Mouse (Mus musculus) hindbrain, embryonic 12.5 days (tissue): Measurements from ENCODE around the gene Rhod. TPM values are rescaled to one million over a fixed set of nuclear protein-coding genes. Genes with fewer than 3 reads are reported as not detected.

Experiments used
- ATAC-seq: fragments of 200-750 bp; cut with Nextera tagmentation; 2 replicates; pipeline ENCODE4 v1.8.0; 2017; ENCODE audit warnings: moderate TSS enrichment; ENCODE audit not compliant: low FRiP score
- H3K27ac ChIP-seq: fragments of 300-500 bp; sonication (generic); 2 replicates; pipeline ENCODE4 v1.5.1; 2016; ENCODE audit warnings: mild to moderate bottlenecking
- H3K27me3 ChIP-seq: fragments of 300-500 bp; sonication (generic); 2 replicates; pipeline ENCODE4 v1.6.1; 2016; ENCODE audit warnings: mild to moderate bottlenecking
- H3K36me3 ChIP-seq: fragments of 300-500 bp; sonication (generic); 2 replicates; pipeline ENCODE4 v1.6.1; 2016; ENCODE audit warnings: mild to moderate bottlenecking
- H3K4me1 ChIP-seq: fragments of 300-500 bp; sonication (generic); 2 replicates; pipeline ENCODE4 v1.6.1; 2016
- H3K4me2 ChIP-seq: fragments of 300-500 bp; sonication (generic); replicated peaks from 2 replicates; pipeline ENCODE4 v1.6.1; 2016; ENCODE audit warnings: mild to moderate bottlenecking
- H3K4me3 ChIP-seq: fragments of 300-500 bp; sonication (generic); 2 replicates; pipeline ENCODE4 v1.5.1; 2016; ENCODE audit warnings: mild to moderate bottlenecking
- H3K9ac ChIP-seq: fragments of 300-500 bp; sonication (generic); 2 replicates; pipeline ENCODE4 v1.6.1; 2016; ENCODE audit warnings: mild to moderate bottlenecking, moderate library complexity
- H3K9me3 ChIP-seq: fragments of 300-500 bp; sonication (generic); replicated peaks from 2 replicates; pipeline ENCODE4 v1.6.1; 2016; ENCODE audit warnings: mild to moderate bottlenecking
- WGBS: fragments of 180-500 bp; shearing (Covaris S2); methylation state at CpG from one replicate; pipeline ENCODE4 v1.1.7; 2016; 5-methylcytosine and 5-hydroxymethylcytosine counted together
- polyA plus RNA-seq: library from polyadenylated mRNA; unstranded; fragments of >200 nt; fragmentation: Nextera tagmentation; extraction: Ambion mirVana; gene quantifications from 2 replicates; pipeline ENCODE4 v1.2.1, GENCODE M21; 2016

Gene Rhod
- polyA plus RNA-seq, 1 experiment from 2014 or later = 15.3 TPM

DNA sequence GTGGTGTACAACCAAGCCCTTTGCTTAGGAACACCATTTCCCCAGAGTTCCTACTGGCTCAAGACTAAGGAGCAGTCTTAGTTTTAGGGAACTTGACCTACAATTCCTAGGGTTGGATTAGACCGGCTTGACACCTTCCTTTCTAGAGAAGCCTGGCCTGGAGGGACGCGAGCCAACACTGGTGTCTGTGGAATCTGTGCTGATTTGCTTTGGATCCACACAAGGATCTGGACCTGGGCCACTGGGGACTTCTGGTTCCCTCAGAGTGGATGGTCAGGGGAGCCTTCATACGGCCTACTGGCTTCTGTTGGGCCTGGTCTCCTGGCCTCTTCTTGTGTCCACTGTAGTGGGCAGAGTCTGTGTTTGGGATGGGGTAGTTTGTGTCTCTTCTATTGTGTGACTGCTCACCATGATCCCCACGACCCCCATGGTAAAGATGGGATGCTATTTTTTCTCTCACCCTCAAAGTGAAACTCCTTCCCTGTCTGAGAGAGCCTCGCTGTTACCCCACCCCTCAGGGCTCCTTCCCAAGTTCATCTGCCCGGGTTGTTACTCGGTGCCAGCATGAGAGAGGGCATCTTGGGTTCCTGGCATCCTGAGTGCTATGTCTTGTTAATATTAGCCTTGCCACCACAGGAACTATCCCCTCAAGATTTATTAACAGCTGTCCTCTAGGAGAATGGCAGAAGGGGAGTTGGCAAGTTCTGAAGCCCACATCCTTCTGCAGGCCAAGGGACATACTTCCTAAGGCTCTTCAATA lies 7.6 kb upstream of the Rhod start:
- Histone ChIP-seq H3K36me3 (no peaks in the 10 kb centered on the region), H3K4me1 (peaks cover 2% of the 10 kb centered on the region; the same call in 1 of the 2 replicates), H3K27ac (no peak overlapping the region), H3K4me3 (no peak overlapping the region), H3K4me2 (no peak overlapping the region), H3K9me3 (no peaks in the 10 kb centered on the region), H3K27me3 (no peaks in the 10 kb centered on the region), H3K9ac (no peak overlapping the region)
- 89% methylated on average over 8 of the region's 8 CpGs for WGBS
- no peak for ATAC-seq

DNA sequence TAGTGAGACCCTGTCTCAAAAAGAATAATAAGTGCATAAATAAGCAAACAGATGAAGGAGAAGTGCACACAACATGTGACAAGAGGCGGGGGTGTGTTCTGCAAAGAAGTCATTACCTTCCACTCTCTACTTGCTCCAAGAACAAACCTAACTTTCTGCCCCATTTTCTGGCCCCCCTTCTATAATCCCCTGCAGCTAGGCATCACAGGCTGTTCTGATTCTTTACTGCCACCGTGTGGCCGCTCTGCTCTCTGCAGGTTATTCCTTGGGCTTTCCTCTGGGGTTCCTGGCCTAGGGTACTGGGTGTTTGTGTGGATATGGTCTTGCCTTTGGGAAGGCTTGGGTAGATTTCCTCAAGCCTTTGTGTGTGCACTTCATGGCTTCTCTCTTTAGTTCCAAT lies 3.2 kb upstream of the Rhod start:
- H3K4me1 ChIP-seq = peaks cover 17% of the 10 kb centered on the region
- H3K27ac ChIP-seq = no peak overlapping the region
- WGBS = 9% methylated on average over 3 of the region's 3 CpGs
- peaks cover 36% of the 10 kb centered on the region for H3K27me3 ChIP-seq
- no peaks in the 10 kb centered on the region for H3K36me3 ChIP-seq
- H3K9ac ChIP-seq = no peak overlapping the region
- H3K4me2 ChIP-seq = no peak overlapping the region
- no peaks in the 10 kb centered on the region for H3K9me3 ChIP-seq
- 0 out of 2 replicates have a peak, but pooled peaks have one; percentile 8 for ATAC-seq
- H3K4me3 ChIP-seq = no peak overlapping the region

DNA sequence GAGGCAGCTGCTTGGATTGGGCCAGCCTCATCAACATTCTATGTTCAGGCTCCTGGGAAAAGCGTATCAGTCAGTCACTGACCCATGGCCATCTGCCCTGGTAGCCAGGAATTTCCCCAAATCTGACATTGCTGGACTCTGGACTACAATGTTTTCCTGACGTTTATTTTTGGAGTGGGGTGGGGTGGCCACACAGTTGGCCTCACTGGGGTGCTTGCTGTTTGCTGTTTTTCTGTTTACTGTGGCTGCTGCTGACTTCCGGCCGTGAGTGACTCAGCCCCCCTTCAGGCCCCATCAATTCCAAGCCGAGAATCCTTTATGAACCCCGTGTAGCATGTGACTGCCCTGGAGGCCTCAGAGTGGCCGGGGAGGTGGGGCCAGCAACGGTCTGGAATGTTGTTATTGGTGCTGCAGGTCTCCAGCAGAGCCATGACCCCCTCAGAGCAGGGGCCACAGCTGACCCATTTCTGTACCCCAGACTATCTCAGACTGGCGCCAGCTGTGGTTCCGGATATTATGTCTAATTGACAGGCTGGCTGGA lies 2.5 kb upstream of the Rhod start:
- peaks cover 17% of the 10 kb centered on the region for H3K4me1 ChIP-seq
- H3K36me3 ChIP-seq = no peaks in the 10 kb centered on the region
- H3K27me3 ChIP-seq = peaks cover 37% of the 10 kb centered on the region
- WGBS = 28% methylated on average over 10 of the region's 10 CpGs
- peak; percentile 19; the same call in 1 of the 2 replicates for ATAC-seq
- H3K4me2 ChIP-seq = no peak overlapping the region
- no peak overlapping the region for H3K4me3 ChIP-seq
- no peak overlapping the region for H3K9ac ChIP-seq
- H3K9me3 ChIP-seq = no peaks in the 10 kb centered on the region
- no peak overlapping the region for H3K27ac ChIP-seq

DNA sequence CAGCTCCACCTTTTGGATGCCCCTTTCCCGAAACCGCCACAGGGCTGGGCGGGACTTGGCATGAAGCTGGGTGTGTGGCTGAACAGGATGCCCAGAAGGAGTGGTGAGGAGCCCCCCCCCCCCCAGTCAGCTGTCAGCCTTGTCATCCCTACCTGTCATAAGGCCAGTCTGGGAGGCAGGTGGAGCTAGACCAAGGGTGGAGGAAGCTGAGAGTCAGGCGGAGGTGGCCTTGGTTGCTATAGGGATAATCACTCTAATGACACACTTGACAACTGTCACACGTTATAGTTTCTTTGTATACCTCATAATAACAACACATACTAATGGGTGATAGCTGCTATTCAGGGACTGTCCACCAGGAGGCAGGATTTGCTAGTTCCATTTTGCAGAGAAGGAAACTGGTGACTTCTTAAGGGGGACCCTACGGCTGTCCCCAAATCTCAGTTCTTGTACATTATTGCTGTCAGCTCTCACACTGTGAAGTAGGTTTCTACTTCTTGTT lies 1.9 kb upstream of the Rhod start:
- Histone ChIP-seq H3K27ac (no peak overlapping the region), H3K9ac (no peak overlapping the region), H3K4me3 (no peak overlapping the region), H3K36me3 (no peaks in the 10 kb centered on the region), H3K4me2 (no peak overlapping the region), H3K4me1 (peaks cover 17% of the 10 kb centered on the region), H3K9me3 (no peaks in the 10 kb centered on the region), H3K27me3 (peaks cover 37% of the 10 kb centered on the region)
- no peak for ATAC-seq
- WGBS = 33% methylated on average over 6 of the region's 6 CpGs

GRCm38 (mm10) chr19:4440222-4440621 lies 990 bp upstream of the Rhod start:
- Histone ChIP-seq H3K27me3 (peaks cover 37% of the 10 kb centered on the region), H3K36me3 (no peaks in the 10 kb centered on the region), H3K4me2 (peak overlapping the region; percentile 91), H3K9me3 (no peaks in the 10 kb centered on the region), H3K4me1 (peaks cover 17% of the 10 kb centered on the region), H3K4me3 (no peak overlapping the region), H3K9ac (no peak overlapping the region), H3K27ac (no peak overlapping the region)
- ATAC-seq = no peak
- 8% methylated on average over 8 of the region's 8 CpGs for WGBS

GRCm38 (mm10) chr19:4438791-4439160 lies 456 bp downstream of the Rhod start:
- H3K27me3 ChIP-seq = peaks cover 37% of the 10 kb centered on the region
- peak overlapping the region; percentile 91 for H3K4me2 ChIP-seq
- H3K9me3 ChIP-seq = no peaks in the 10 kb centered on the region
- peak overlapping the region; percentile 76 for H3K9ac ChIP-seq
- peaks cover 17% of the 10 kb centered on the region for H3K4me1 ChIP-seq
- WGBS = 8% methylated on average over 8 of the region's 8 CpGs
- peak overlapping the region; percentile 56 for H3K4me3 ChIP-seq
- ATAC-seq = no peak
- H3K27ac ChIP-seq = no peak overlapping the region
- no peaks in the 10 kb centered on the region for H3K36me3 ChIP-seq

DNA sequence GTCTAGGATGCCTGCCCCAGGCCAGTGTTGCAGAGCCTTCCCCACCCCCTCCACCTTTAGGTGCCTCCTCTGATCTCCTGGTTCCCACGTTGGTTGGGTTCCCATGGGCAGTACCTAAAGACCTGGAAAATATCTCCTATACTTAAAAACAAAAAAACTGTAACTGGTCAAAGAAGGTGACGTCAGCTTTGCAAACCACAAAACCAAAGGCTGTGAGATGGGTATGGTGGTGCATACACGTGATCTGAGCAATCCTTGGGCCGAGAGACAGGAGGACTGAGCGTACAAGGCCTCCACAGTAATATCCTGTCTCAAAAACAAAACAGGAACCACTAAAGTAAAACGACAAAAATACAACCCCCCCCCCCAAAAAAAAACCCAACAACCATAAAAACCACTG lies 1.3 kb downstream of the Rhod start:
- Histone ChIP-seq H3K4me3 (no peak overlapping the region), H3K36me3 (no peaks in the 10 kb centered on the region), H3K9ac (no peak overlapping the region), H3K27me3 (peaks cover 37% of the 10 kb centered on the region), H3K4me2 (no peak overlapping the region), H3K9me3 (no peaks in the 10 kb centered on the region), H3K4me1 (peaks cover 17% of the 10 kb centered on the region), H3K27ac (no peak overlapping the region)
- no peak for ATAC-seq
- 74% methylated on average over 6 of the region's 6 CpGs for WGBS

DNA sequence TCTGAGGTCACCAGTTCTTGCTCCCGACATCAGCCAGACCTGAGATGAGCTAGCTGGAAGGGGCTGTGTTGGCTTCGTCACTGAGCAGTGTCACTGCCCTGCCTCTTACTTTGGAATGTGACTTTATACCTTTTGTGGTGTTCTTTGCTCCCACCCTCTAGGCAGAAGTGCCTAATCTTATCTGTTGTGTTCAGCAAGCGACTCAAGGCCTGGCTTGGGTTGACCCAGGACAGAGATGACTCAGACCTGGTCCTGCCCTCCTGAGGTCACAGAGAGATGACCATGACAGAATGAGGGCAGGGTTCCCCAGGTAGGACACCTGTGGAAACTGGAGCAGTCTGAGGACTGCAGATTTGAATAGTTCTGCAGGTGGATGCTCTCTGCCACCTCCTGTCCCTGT lies 3.0 kb downstream of the Rhod start:
- no peak for ATAC-seq
- H3K36me3 ChIP-seq = no peaks in the 10 kb centered on the region
- no peak overlapping the region for H3K9ac ChIP-seq
- peaks cover 37% of the 10 kb centered on the region for H3K27me3 ChIP-seq
- H3K4me1 ChIP-seq = peaks cover 14% of the 10 kb centered on the region
- no peak overlapping the region for H3K27ac ChIP-seq
- WGBS = 93% methylated on average over 3 of the region's 3 CpGs
- H3K4me2 ChIP-seq = no peak overlapping the region
- no peak overlapping the region for H3K4me3 ChIP-seq
- H3K9me3 ChIP-seq = no peaks in the 10 kb centered on the region

DNA sequence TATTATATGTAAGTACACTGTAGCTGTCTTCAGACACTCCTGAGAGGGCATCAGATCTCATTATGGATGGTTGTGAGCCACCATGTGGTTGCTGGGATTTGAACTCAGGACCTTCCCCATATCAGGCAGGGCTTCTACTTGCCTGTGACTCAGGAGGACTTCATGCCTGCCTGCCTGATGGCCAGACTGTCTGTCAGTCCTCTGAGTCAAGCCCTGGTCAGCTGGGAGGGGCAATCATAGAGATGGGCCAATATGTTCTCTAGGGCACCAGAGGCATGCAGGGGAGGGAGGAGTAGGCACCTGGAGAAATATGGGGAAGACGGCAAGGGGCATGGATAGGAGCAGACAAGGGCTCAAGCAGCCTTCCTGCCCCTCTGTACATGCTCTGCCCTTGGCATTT lies 4.2 kb downstream of the Rhod start:
- ATAC-seq = no peak
- no peaks in the 10 kb centered on the region for H3K36me3 ChIP-seq
- H3K9ac ChIP-seq = no peak overlapping the region
- no peaks in the 10 kb centered on the region for H3K9me3 ChIP-seq
- H3K4me2 ChIP-seq = no peak overlapping the region
- H3K4me1 ChIP-seq = peaks cover 11% of the 10 kb centered on the region
- WGBS = 87% methylated on average over 1 of the region's 1 CpGs
- H3K4me3 ChIP-seq = no peak overlapping the region
- H3K27ac ChIP-seq = no peak overlapping the region
- peaks cover 26% of the 10 kb centered on the region for H3K27me3 ChIP-seq

DNA sequence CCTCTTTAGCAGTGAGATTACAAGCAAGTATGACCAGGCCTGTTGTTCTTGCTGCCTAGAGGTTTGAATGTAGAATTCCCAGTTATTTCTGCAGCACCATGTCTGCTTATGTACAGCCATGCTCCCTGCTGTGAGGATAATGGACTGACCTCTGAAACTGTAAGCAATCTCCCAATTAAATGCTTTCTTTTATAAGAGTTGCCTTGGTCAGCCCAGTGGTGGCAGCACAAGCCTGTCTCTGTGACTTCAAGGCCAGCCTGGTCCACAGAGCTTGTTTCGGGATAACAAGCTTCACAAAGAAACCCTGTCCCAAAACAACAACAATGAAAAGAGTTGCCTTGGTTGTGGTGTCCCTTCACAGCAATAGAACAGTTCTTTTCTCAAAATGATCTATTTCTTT lies 5.5 kb downstream of the Rhod start:
- Histone ChIP-seq H3K4me2 (no peak overlapping the region), H3K27me3 (peaks cover 14% of the 10 kb centered on the region), H3K9me3 (no peaks in the 10 kb centered on the region), H3K9ac (no peak overlapping the region), H3K36me3 (no peaks in the 10 kb centered on the region), H3K27ac (no peak overlapping the region), H3K4me3 (no peak overlapping the region), H3K4me1 (no peaks in the 10 kb centered on the region)
- ATAC-seq = no peak
- WGBS = 86% methylated on average over 1 of the region's 1 CpGs

GRCm38 (mm10) chr19:4430091-4430620 lies 9.1 kb downstream of the Rhod start:
- Histone ChIP-seq H3K9me3 (no peaks in the 10 kb centered on the region), H3K9ac (no peak overlapping the region), H3K4me3 (no peak overlapping the region), H3K36me3 (no peaks in the 10 kb centered on the region), H3K4me1 (no peaks in the 10 kb centered on the region), H3K27me3 (no peaks in the 10 kb centered on the region), H3K27ac (no peak overlapping the region), H3K4me2 (no peak overlapping the region)
- ATAC-seq = no peak
- WGBS = 92% methylated on average over 4 of the region's 4 CpGs

GRCm38 (mm10) chr19:4425610-4426366 lies 13.4 kb downstream of the Rhod start:
- Histone ChIP-seq H3K4me3 (no peak overlapping the region), H3K27me3 (no peaks in the 10 kb centered on the region), H3K36me3 (no peaks in the 10 kb centered on the region), H3K9me3 (no peaks in the 10 kb centered on the region), H3K27ac (no peak overlapping the region), H3K4me1 (no peaks in the 10 kb centered on the region), H3K9ac (no peak overlapping the region), H3K4me2 (no peak overlapping the region)
- ATAC-seq = no peak
- WGBS = 74% methylated on average over 19 of the region's 19 CpGs
